Mouse (Mus musculus): ENCODE measurements around the gene Mxra8.

Gene Mxra8

GRCm38 (mm10) chr4:155837404-155838010 is 2.0 kb upstream of the Mxra8 start:
- DNase-seq (ENCODE audit: low spot score in 2 of 2): peak in 1 of 2 experiments; percentile 25

- DNase-seq (ENCODE audit: low spot score in 2 of 2): no peak
Observed at GRCm38 (mm10) chr4:155838187-155839153, 1.0 kb upstream of the Mxra8 start.

- peak in 1 of 2 experiments; percentile 34 for DNase-seq (ENCODE audit: low spot score in 2 of 2)
Observed at GRCm38 (mm10) chr4:155840076-155841002, 859 bp downstream of the Mxra8 start.

GRCm38 (mm10) chr4:155841003-155841454 is 1.5 kb downstream of the Mxra8 start:
- DNase-seq (ENCODE audit: low spot score in 2 of 2): peak in 1 of 2 experiments; percentile 54

GRCm38 (mm10) chr4:155841651-155842270 is 2.3 kb downstream of the Mxra8 start:
- no peak for DNase-seq (ENCODE audit: low spot score in 2 of 2)

GRCm38 (mm10) chr4:155843231-155843630 is 3.8 kb downstream of the Mxra8 start:
- DNase-seq (ENCODE audit: low spot score in 2 of 2): no peak

- peak; percentile 92 to 96 for DNase-seq (ENCODE audit: low spot score in 2 of 2)
Observed at GRCm38 (mm10) chr4:155846871-155847578, 7.5 kb downstream of the Mxra8 start, which contains the start of gene Dvl1. TSS of gene Dvl1 (plus strand) at chr4:155847402.

- DNase-seq (ENCODE audit: low spot score in 2 of 2): peak; percentile 59 to 71
Observed at GRCm38 (mm10) chr4:155847591-155848352, 8.3 kb downstream of the Mxra8 start.

- no peak for DNase-seq (ENCODE audit: low spot score in 2 of 2)
Observed at GRCm38 (mm10) chr4:155848434-155849095, 9.1 kb downstream of the Mxra8 start.

GRCm38 (mm10) chr4:155849391-155849790 is 9.9 kb downstream of the Mxra8 start:
- DNase-seq (ENCODE audit: low spot score in 2 of 2): no peak

GRCm38 (mm10) chr4:155849792-155850451 is 10.4 kb downstream of the Mxra8 start:
- DNase-seq (ENCODE audit: low spot score in 2 of 2): no peak

- DNase-seq (ENCODE audit: low spot score in 2 of 2): no peak
Observed at GRCm38 (mm10) chr4:155851368-155851767, 11.9 kb downstream of the Mxra8 start.

- DNase-seq (ENCODE audit: low spot score in 2 of 2): no peak
Observed at GRCm38 (mm10) chr4:155851951-155852411, 12.5 kb downstream of the Mxra8 start.

GRCm38 (mm10) chr4:155853421-155853820 is 13.9 kb downstream of the Mxra8 start:
- no peak for DNase-seq (ENCODE audit: low spot score in 2 of 2)

- no peak for DNase-seq (ENCODE audit: low spot score in 2 of 2)
Observed at GRCm38 (mm10) chr4:155854991-155855390, 15.5 kb downstream of the Mxra8 start.

- DNase-seq (ENCODE audit: low spot score in 2 of 2): no peak
Observed at GRCm38 (mm10) chr4:155856071-155856470, 16.6 kb downstream of the Mxra8 start.

- DNase-seq (ENCODE audit: low spot score in 2 of 2): no peak
Observed at GRCm38 (mm10) chr4:155856881-155857280, 17.4 kb downstream of the Mxra8 start.

GRCm38 (mm10) chr4:155859318-155859717 is 19.8 kb downstream of the Mxra8 start:
- peak in 1 of 2 experiments; percentile 53 for DNase-seq (ENCODE audit: low spot score in 2 of 2)

Data from right cerebral cortex, postnatal 10 days (tissue).